8 mouse cellular contexts compared by ENCODE assay signal in the genomic region with DNA sequence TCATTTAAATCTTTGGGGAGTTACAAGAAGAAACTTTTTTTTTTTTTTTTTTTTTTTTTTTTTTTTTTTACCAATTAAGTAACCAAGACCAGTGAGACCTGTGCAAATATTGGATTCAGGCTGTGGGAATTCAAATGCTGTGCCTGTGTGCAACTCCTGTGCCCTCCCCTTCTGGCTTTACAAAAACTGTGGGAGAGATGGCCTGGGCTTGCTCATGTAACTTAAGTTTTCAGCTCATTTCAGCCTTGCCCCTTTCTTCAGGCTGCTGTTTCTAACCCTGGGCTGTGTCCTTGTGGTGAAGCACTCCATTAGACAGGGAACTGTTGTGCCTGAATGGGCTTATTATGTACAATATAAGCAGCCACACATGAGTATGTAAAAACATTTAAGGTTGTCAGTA. TPM values are rescaled to one million over a fixed set of nuclear protein-coding genes. Genes with fewer than 3 reads are reported as not detected.
DNase-seq lines count a peak whose midpoint lies in the region; ATAC-seq and TF ChIP-seq lines count a peak whose summit lies in the region.

No protein-coding gene starts in this region.

- H3K4me3 ChIP-seq in liver, adult 2 months (ENCODE audit: insufficient read depth, low read depth, low read length) = no peak overlapping the region; the same call in 1 of the 2 replicates
- peak overlapping the region; percentile 66 for H3K4me3 ChIP-seq in embryonic facial prominence, embryonic 12.5 days
- H3K4me3 ChIP-seq in intestine, postnatal 0 days (ENCODE audit: low read depth, low read length) = peak overlapping the region; percentile 62
- peak overlapping the region; percentile 62 for H3K4me3 ChIP-seq in neural tube, embryonic 13.5 days

- H3K27ac ChIP-seq in liver, adult 2 months (replicated peaks; ENCODE audit: insufficient read depth, low read depth, low read length) = no peak overlapping the region
- H3K27ac ChIP-seq in embryonic facial prominence, embryonic 12.5 days = no peak overlapping the region
- no peak overlapping the region for H3K27ac ChIP-seq in intestine, postnatal 0 days (ENCODE audit: low read depth, low read length)
- H3K27ac ChIP-seq in neural tube, embryonic 13.5 days (replicated peaks) = no peak overlapping the region

- peaks cover 3% of the 10 kb centered on the region for H3K36me3 ChIP-seq in liver, adult 2 months (ENCODE audit: control insufficient read depth, insufficient read depth, low read length)
- peaks cover 13% of the 10 kb centered on the region for H3K36me3 ChIP-seq in embryonic facial prominence, embryonic 12.5 days
- H3K36me3 ChIP-seq in intestine, postnatal 0 days (ENCODE audit: control insufficient read depth, insufficient read depth) = no peaks in the 10 kb centered on the region
- H3K36me3 ChIP-seq in neural tube, embryonic 13.5 days = no peaks in the 10 kb centered on the region

- peak; percentile 34 for DNase-seq in liver, adult 2 months (ENCODE audit: extremely low read depth, low read depth, low spot score)
- DNase-seq in liver = no peak
- DNase-seq in thymus, postnatal 14 days = no peak
- no peak for DNase-seq in gastrocnemius, postnatal 25 days
- DNase-seq in cerebellum, postnatal 10 days = no peak

- H3K9me3 ChIP-seq in embryonic facial prominence, embryonic 12.5 days = no peaks in the 10 kb centered on the region
- no peaks in the 10 kb centered on the region for H3K9me3 ChIP-seq in intestine, postnatal 0 days (ENCODE audit: control insufficient read depth)
- H3K9me3 ChIP-seq in neural tube, embryonic 13.5 days = no peaks in the 10 kb centered on the region

- no peak for TF ChIP-seq CTCF in liver, adult 2 months (IDR thresholded peaks at IDR 0.05; ENCODE audit: low read depth, low read length)
- TF ChIP-seq CTCF in intestine, postnatal 0 days (IDR thresholded peaks at IDR 0.05; ENCODE audit: low read depth) = no peak

- no peaks in the 10 kb centered on the region for H3K27me3 ChIP-seq in liver, adult 2 months (ENCODE audit: control insufficient read depth, insufficient read depth, low read length)
- H3K27me3 ChIP-seq in embryonic facial prominence, embryonic 12.5 days = no peaks in the 10 kb centered on the region
- no peaks in the 10 kb centered on the region for H3K27me3 ChIP-seq in intestine, postnatal 0 days (replicated peaks; ENCODE audit: control insufficient read depth, insufficient read depth, low read length)
- H3K27me3 ChIP-seq in neural tube, embryonic 13.5 days = no peaks in the 10 kb centered on the region

- H3K9ac ChIP-seq in liver, adult 2 months (ENCODE audit: low read depth, low read length) = no peak overlapping the region
- H3K9ac ChIP-seq in embryonic facial prominence, embryonic 12.5 days = no peak overlapping the region
- H3K9ac ChIP-seq in intestine, postnatal 0 days (ENCODE audit: low read depth, low read length) = peak overlapping the region; percentile 54; the same call in 1 of the 2 replicates
- no peak overlapping the region for H3K9ac ChIP-seq in neural tube, embryonic 13.5 days

- H3K4me2 ChIP-seq in embryonic facial prominence, embryonic 12.5 days (replicated peaks) = peak overlapping the region; percentile 61
- peak overlapping the region; percentile 92; the same call in 1 of the 2 replicates for H3K4me2 ChIP-seq in intestine, postnatal 0 days (replicated peaks; ENCODE audit: low read depth)
- peak overlapping the region; percentile 82 for H3K4me2 ChIP-seq in neural tube, embryonic 13.5 days

- H3K4me1 ChIP-seq in liver, adult 2 months (ENCODE audit: control insufficient read depth, insufficient read depth, low read length) = peaks cover 5% of the 10 kb centered on the region
- H3K4me1 ChIP-seq in embryonic facial prominence, embryonic 12.5 days = 0 out of 2 replicates have a peak, but pooled peaks cover 7% of the 10 kb centered on the region
- H3K4me1 ChIP-seq in intestine, postnatal 0 days (replicated peaks; ENCODE audit: control insufficient read depth, insufficient read depth, low read length) = no peaks in the 10 kb centered on the region
- H3K4me1 ChIP-seq in neural tube, embryonic 13.5 days (replicated peaks) = peaks cover 6% of the 10 kb centered on the region

- H3K79me2 ChIP-seq in liver, adult 2 months (ENCODE audit: control insufficient read depth, insufficient read depth, low read length) = 0 out of 2 replicates have a peak, but pooled peaks cover 4% of the 10 kb centered on the region

- no peak for TF ChIP-seq POLR2A in liver, adult 2 months (IDR thresholded peaks at IDR 0.05; ENCODE audit: extremely low read depth, insufficient read depth, low read length)

- ATAC-seq in embryonic facial prominence, embryonic 12.5 days (ENCODE audit: insufficient number of reproducible peaks, insufficient read depth, low FRiP score, low TSS enrichment) = no peak
- no peak for ATAC-seq in intestine, postnatal 0 days
- ATAC-seq in neural tube, embryonic 13.5 days (ENCODE audit: low read depth) = no peak

RNA-seq across cellular contexts. Expression of a gene that starts 1.0 kb away (rescaled TPM):
- total RNA-seq in liver, adult 2 months (2014; rRNA removed) = 32.2 and 35.7 TPM in 2 replicates
- 12.4 and 12.6 TPM in 2 replicates for polyA plus RNA-seq in liver, adult 2 months (2012; rRNA removed)
- 130 and 135 TPM in 2 replicates for polyA plus RNA-seq in embryonic facial prominence, embryonic 12.5 days (2016; fragmentation: Nextera tagmentation; extraction: Ambion mirVana)
- 38.0 and 39.4 TPM in 2 replicates for polyA plus RNA-seq in intestine, postnatal 0 days (2015; fragmentation: Nextera tagmentation; extraction: Ambion mirVana)
- polyA plus RNA-seq in neural tube, embryonic 13.5 days (2015; fragmentation: Nextera tagmentation; extraction: Ambion mirVana) = 48.3 and 53.1 TPM in 2 replicates
- 10 to 100 TPM; 48.1 to 54.0 TPM for total RNA-seq in gastrocnemius, postnatal 25 days (2021)

RNA-seq across cellular contexts. Expression of a gene that starts 35.2 kb away (rescaled TPM):
- 16.1 and 20.8 TPM in 2 replicates for total RNA-seq in liver, adult 2 months (2014; rRNA removed)
- polyA plus RNA-seq in liver, adult 2 months (2012; rRNA removed) = 4.4 and 5.0 TPM in 2 replicates
- polyA plus RNA-seq in embryonic facial prominence, embryonic 12.5 days (2016; fragmentation: Nextera tagmentation; extraction: Ambion mirVana) = 44.8 and 45.6 TPM in 2 replicates
- 8.1 TPM in 2 replicates for polyA plus RNA-seq in intestine, postnatal 0 days (2015; fragmentation: Nextera tagmentation; extraction: Ambion mirVana)
- polyA plus RNA-seq in neural tube, embryonic 13.5 days (2015; fragmentation: Nextera tagmentation; extraction: Ambion mirVana) = 33.2 and 35.3 TPM in 2 replicates
- 10 to 100 TPM; 18.9 to 21.4 TPM for total RNA-seq in gastrocnemius, postnatal 25 days (2021)
